Mouse (Mus musculus) heart, embryonic 14.5 days (tissue): ENCODE measurements at regions not wholly inside any gene's neighbourhood (a gene's known extent, or its start where the extent isn't known, plus 50 kb on each side); places are given as distances from the start of the nearest gene placed in this dataset.
A peak's percentile ranks its signal among the peaks of the same experiment; 100 is the strongest.

Experiments
- ATAC-seq: fragments of 200-750 bp; cut with Nextera tagmentation; 2 replicates; pipeline ENCODE4 v1.8.0; 2017; ENCODE audit warnings: low read depth, moderate TSS enrichment; ENCODE audit not compliant: insufficient number of reproducible peaks, insufficient read depth, low FRiP score
- H3K27ac ChIP-seq, 2 experiments: fragments of 200-500 bp in 1 of 2; fragments of 300-500 bp in 1 of 2; sonication (generic) in 1 of 2; replicated peaks in 1 of 2; 2 replicates each; pipeline ENCODE4 v1.5.1; 2012 to 2014; ENCODE audit warnings: low read depth in 2 of 2, low read length in 2 of 2, control low read depth in 1 of 2, mild to moderate bottlenecking in 1 of 2, mixed read lengths in 1 of 2; ENCODE audit not compliant: control insufficient read depth in 1 of 2, insufficient read depth in 1 of 2
- H3K27me3 ChIP-seq: fragments of 300-500 bp; sonication (generic); 2 replicates; pipeline ENCODE4 v1.6.1; 2014; ENCODE audit warnings: mild to moderate bottlenecking, low read length, control low read depth; ENCODE audit not compliant: control insufficient read depth, insufficient read depth
- H3K36me3 ChIP-seq: fragments of 300-500 bp; sonication (generic); 2 replicates; pipeline ENCODE4 v1.6.1; 2014; ENCODE audit warnings: mild to moderate bottlenecking, control low read depth, low read length, mixed read lengths; ENCODE audit not compliant: control insufficient read depth, insufficient read depth
- H3K4me1 ChIP-seq, 2 experiments: fragments of 200-500 bp in 1 of 2; fragments of 300-500 bp in 1 of 2; sonication (generic) in 1 of 2; 2 replicates each; pipeline ENCODE4 v1.6.1; 2012 to 2014; ENCODE audit warnings: low read length in 2 of 2, control low read depth in 1 of 2, mixed read lengths in 1 of 2; ENCODE audit not compliant: control insufficient read depth in 2 of 2, insufficient read depth in 2 of 2
- H3K4me2 ChIP-seq: fragments of 300-500 bp; sonication (generic); 2 replicates; pipeline ENCODE4 v1.6.1; 2014; ENCODE audit warnings: mild to moderate bottlenecking, low read length
- H3K4me3 ChIP-seq, 2 experiments: fragments of 200-500 bp in 1 of 2; fragments of 300-500 bp in 1 of 2; sonication (generic) in 1 of 2; 2 replicates each; pipeline ENCODE4 v1.5.1; 2012 to 2014; ENCODE audit warnings: low read length in 2 of 2, mild to moderate bottlenecking in 2 of 2, control low read depth in 1 of 2, low read depth in 1 of 2, moderate library complexity in 1 of 2; ENCODE audit not compliant: control insufficient read depth in 1 of 2, insufficient read depth in 1 of 2
- H3K9ac ChIP-seq: fragments of 300-500 bp; sonication (generic); 2 replicates; pipeline ENCODE4 v1.6.1; 2014; ENCODE audit warnings: mild to moderate bottlenecking, low read length
- H3K9me3 ChIP-seq: fragments of 300-500 bp; sonication (generic); 2 replicates; pipeline ENCODE4 v1.6.1; 2016; ENCODE audit warnings: low read length, control low read depth; ENCODE audit not compliant: control insufficient read depth
- WGBS: fragments of 180-500 bp; shearing (Covaris S2); extraction: QIAGEN DNeasy Blood & Tissue Kit; methylation state at CpG from one replicate; pipeline ENCODE4 v1.1.7; 2014; 5-methylcytosine and 5-hydroxymethylcytosine counted together

GRCm38 (mm10) chr14:31933841-31934271, 94.9 kb upstream of the Galnt15 start:
- H3K4me2 ChIP-seq, result peak overlapping the region; percentile 69
- no peak for ATAC-seq
- no peaks in the 10 kb centered on the region for H3K27me3 ChIP-seq
- H3K4me3 ChIP-seq, result peak overlapping the region; percentile 43 to 50
- WGBS, result 5% methylated on average over 12 of the region's 13 CpGs
- no peaks in the 10 kb centered on the region for H3K36me3 ChIP-seq
- no peaks in the 10 kb centered on the region for H3K9me3 ChIP-seq
- peak overlapping the region; percentile 68 for H3K9ac ChIP-seq
- peaks cover 12 to 36% of the 10 kb centered on the region in 2 experiments for H3K4me1 ChIP-seq
- H3K27ac ChIP-seq, result no peak overlapping the region

GRCm38 (mm10) chr14:31934321-31934720, 94.5 kb upstream of the Galnt15 start:
- Histone ChIP-seq H3K4me1 (peaks cover 12 to 36% of the 10 kb centered on the region in 2 experiments), H3K9me3 (no peaks in the 10 kb centered on the region), H3K27ac (peak overlapping the region; percentile 35 to 51), H3K27me3 (no peaks in the 10 kb centered on the region), H3K4me3 (peak overlapping the region; percentile 36 to 43), H3K9ac (peak overlapping the region; percentile 68), H3K4me2 (peak overlapping the region; percentile 69), H3K36me3 (no peaks in the 10 kb centered on the region)
- no peak for ATAC-seq
- WGBS, result 1% methylated on average over 5 of the region's 6 CpGs

- no peak overlapping the region; a peak in 1 of 4 replicates for H3K27ac ChIP-seq
- H3K9me3 ChIP-seq, result no peaks in the 10 kb centered on the region
- ATAC-seq, result no peak
- 15% methylated on average over 3 of the region's 3 CpGs for WGBS
- peak overlapping the region; percentile 69 for H3K4me2 ChIP-seq
- H3K36me3 ChIP-seq, result no peaks in the 10 kb centered on the region
- H3K9ac ChIP-seq, result peak overlapping the region; percentile 68
- H3K4me1 ChIP-seq, result peaks cover 12 to 33% of the 10 kb centered on the region in 2 experiments
- no peaks in the 10 kb centered on the region for H3K27me3 ChIP-seq
- H3K4me3 ChIP-seq, result 0 out of 4 replicates have a peak overlapping the region, but pooled peaks of 1 of the 2 experiments have one; percentile 43
Observed at GRCm38 (mm10) chr14:31934771-31935170, 94.0 kb upstream of the Galnt15 start.

GRCm38 (mm10) chr14:31935411-31935810, 93.4 kb upstream of the Galnt15 start:
- no peaks in the 10 kb centered on the region for H3K36me3 ChIP-seq
- no peak for ATAC-seq
- H3K4me3 ChIP-seq, result no peak overlapping the region
- peaks cover 9 to 27% of the 10 kb centered on the region in 2 experiments for H3K4me1 ChIP-seq
- no peaks in the 10 kb centered on the region for H3K27me3 ChIP-seq
- WGBS, result 48% methylated on average over 3 of the region's 3 CpGs
- H3K4me2 ChIP-seq, result no peak overlapping the region
- no peak overlapping the region for H3K9ac ChIP-seq
- no peak overlapping the region for H3K27ac ChIP-seq
- H3K9me3 ChIP-seq, result no peaks in the 10 kb centered on the region

GRCm38 (mm10) chr14:31936581-31936980, 92.2 kb upstream of the Galnt15 start:
- Histone ChIP-seq H3K4me1 (peaks cover 8 to 16% of the 10 kb centered on the region in 2 experiments), H3K9me3 (no peaks in the 10 kb centered on the region), H3K4me2 (no peak overlapping the region), H3K4me3 (no peak overlapping the region), H3K27ac (no peak overlapping the region), H3K36me3 (no peaks in the 10 kb centered on the region), H3K9ac (no peak overlapping the region), H3K27me3 (no peaks in the 10 kb centered on the region)
- WGBS, result 76% methylated on average over 3 of the region's 3 CpGs
- no peak for ATAC-seq

- no peak for ATAC-seq
- no peak overlapping the region for H3K9ac ChIP-seq
- H3K4me1 ChIP-seq, result peaks cover 8 to 16% of the 10 kb centered on the region in 2 experiments
- H3K36me3 ChIP-seq, result no peaks in the 10 kb centered on the region
- H3K4me3 ChIP-seq, result no peak overlapping the region
- H3K4me2 ChIP-seq, result no peak overlapping the region
- no peaks in the 10 kb centered on the region for H3K9me3 ChIP-seq
- H3K27ac ChIP-seq, result no peak overlapping the region
- no peaks in the 10 kb centered on the region for H3K27me3 ChIP-seq
- 87% methylated on average over 6 of the region's 6 CpGs for WGBS
Observed at GRCm38 (mm10) chr14:31940900-31941299, 87.9 kb upstream of the Galnt15 start.

GRCm38 (mm10) chr14:31942266-31942960, 86.4 kb upstream of the Galnt15 start:
- no peak overlapping the region for H3K9ac ChIP-seq
- WGBS, result 57% methylated on average over 3 of the region's 3 CpGs
- ATAC-seq, result no peak

More at GRCm38 (mm10) chr14:31942266-31942960, 86.4 kb upstream of the Galnt15 start:
- no peaks in the 10 kb centered on the region for H3K36me3 ChIP-seq
- no peak overlapping the region for H3K4me3 ChIP-seq
- peaks cover 8 to 21% of the 10 kb centered on the region in 2 experiments for H3K4me1 ChIP-seq
- no peaks in the 10 kb centered on the region for H3K27me3 ChIP-seq
- no peaks in the 10 kb centered on the region for H3K9me3 ChIP-seq
- no peak overlapping the region for H3K27ac ChIP-seq
- H3K4me2 ChIP-seq, result no peak overlapping the region
